ENCODE assay signal across 10 mouse cellular contexts in genomic region chr8:105066761-105067160, GRCm38 (mm10). TPM values are rescaled to one million over a fixed set of nuclear protein-coding genes. Genes with fewer than 3 reads are reported as not detected.
DNase-seq lines count a peak whose midpoint lies in the region; ATAC-seq and TF ChIP-seq lines count a peak whose summit lies in the region.
"Had no signal": no experiment of that assay in that cellular context is flagged by ENCODE, and none has a peak within 500 bp of the region (broad histone marks: within the 10 kb centered on the region; RNA-seq: fewer than 3 reads in every experiment).

No protein-coding gene starts in this region.

- no peaks in the 10 kb centered on the region for H3K79me2 ChIP-seq in MEL (ENCODE audit: control insufficient read depth, insufficient read depth, low read length, poor library complexity)

- peak; percentile 11 to 12 for DNase-seq in layer of hippocampus, postnatal 14 days (ENCODE audit: low spot score in 2 of 2)
- DNase-seq in layer of hippocampus, adult 9-11 months = no peak
- peak; percentile 75 for DNase-seq in MEL (ENCODE audit: low read depth, low spot score)
- peak; percentile 67 for DNase-seq in forebrain, embryonic 14.5 days (ENCODE audit: low spot score)
- peak; percentile 78 for DNase-seq in limb, embryonic 11.5 days (ENCODE audit: low spot score)
- DNase-seq in neural tube, embryonic 11.5 days (ENCODE audit: low spot score) = peak; percentile 66

- H3K27ac ChIP-seq in MEL (ENCODE audit: control insufficient read depth, low read depth, low read length) = no peak overlapping the region
- no peak overlapping the region for H3K27ac ChIP-seq in bone marrow, adult 2 months (ENCODE audit: control insufficient read depth, insufficient read depth, low read depth, low read length, poor library complexity)
- no peak overlapping the region for H3K27ac ChIP-seq in forebrain, embryonic 14.5 days (ENCODE audit: low read depth, low read length)
- no peak overlapping the region for H3K27ac ChIP-seq in limb, embryonic 11.5 days (replicated peaks; ENCODE audit: low read depth, low read length)
- H3K27ac ChIP-seq in neural tube, embryonic 11.5 days (ENCODE audit: low read depth, low read length) = no peak overlapping the region
- H3K27ac ChIP-seq: heart, embryonic 15.5 days had no signal

- peak; percentile 74 to 85 (median 76) for TF ChIP-seq CTCF in MEL (IDR thresholded peaks at IDR 0.05 in 2 of 3, conservative IDR thresholded peaks at IDR 0.05 in 1 of 3; ENCODE audit: control insufficient read depth in 1 of 3, insufficient read depth in 1 of 3, low read depth in 2 of 3, low read length in 3 of 3, poor library complexity in 1 of 3, severe bottlenecking in 1 of 3)
- peak; percentile 63 for TF ChIP-seq CTCF in bone marrow, adult 2 months (IDR thresholded peaks at IDR 0.05; ENCODE audit: control insufficient read depth, insufficient read depth, low read length)

- 9% methylated on average over 1 of the region's 1 CpGs for WGBS in bone marrow, adult 2 months
- WGBS in forebrain, embryonic 14.5 days = 0% methylated on average over 1 of the region's 1 CpGs
- WGBS in limb, embryonic 11.5 days = 8% methylated on average over 1 of the region's 1 CpGs
- WGBS in neural tube, embryonic 11.5 days = 8% methylated on average over 1 of the region's 1 CpGs

- TF ChIP-seq RAD21 in MEL (IDR thresholded peaks at IDR 0.05; ENCODE audit: low read depth, low read length) = peak; percentile 78

- H3K9ac ChIP-seq in MEL (ENCODE audit: control insufficient read depth, low read depth, low read length, poor library complexity, severe bottlenecking) = no peak overlapping the region
- no peak overlapping the region for H3K9ac ChIP-seq in forebrain, embryonic 14.5 days (ENCODE audit: low read length)
- H3K9ac ChIP-seq in limb, embryonic 11.5 days (ENCODE audit: low read length) = no peak overlapping the region
- no peak overlapping the region for H3K9ac ChIP-seq in neural tube, embryonic 11.5 days (ENCODE audit: low read length)
- H3K9ac ChIP-seq: heart, embryonic 15.5 days had no signal

- peaks cover 2 to 5% of the 10 kb centered on the region in 2 experiments; a peak in 2 of 4 replicates for H3K27me3 ChIP-seq in MEL (ENCODE audit: control insufficient read depth in 1 of 2, insufficient read depth in 2 of 2, low read length in 2 of 2)
- H3K27me3 ChIP-seq in forebrain, embryonic 14.5 days (replicated peaks; ENCODE audit: control insufficient read depth, insufficient read depth, low read length) = no peaks in the 10 kb centered on the region
- H3K27me3 ChIP-seq in limb, embryonic 11.5 days (ENCODE audit: control insufficient read depth, insufficient read depth, low read length) = no peaks in the 10 kb centered on the region
- no peaks in the 10 kb centered on the region for H3K27me3 ChIP-seq in neural tube, embryonic 11.5 days (ENCODE audit: control insufficient read depth, insufficient read depth, low read length)
- H3K27me3 ChIP-seq: heart, embryonic 15.5 days had no signal

- TF ChIP-seq EP300 in MEL (IDR thresholded peaks at IDR 0.05; ENCODE audit: low read depth in 1 of 2, low read length in 2 of 2) = no peak

- no peaks in the 10 kb centered on the region for H3K36me3 ChIP-seq in MEL (ENCODE audit: control insufficient read depth in 1 of 2, insufficient read depth in 2 of 2, low read length in 2 of 2)
- no peaks in the 10 kb centered on the region for H3K36me3 ChIP-seq in forebrain, embryonic 14.5 days (ENCODE audit: control insufficient read depth, insufficient read depth, low read length)
- no peaks in the 10 kb centered on the region for H3K36me3 ChIP-seq in limb, embryonic 11.5 days (ENCODE audit: control insufficient read depth, insufficient read depth, low read length)
- no peaks in the 10 kb centered on the region for H3K36me3 ChIP-seq in neural tube, embryonic 11.5 days (ENCODE audit: control insufficient read depth, insufficient read depth, low read length)
- H3K36me3 ChIP-seq: heart, embryonic 15.5 days had no signal

- H3K4me1 ChIP-seq in MEL (ENCODE audit: control insufficient read depth in 1 of 2, insufficient read depth in 2 of 2, low read length in 2 of 2) = no peaks in the 10 kb centered on the region
- no peaks in the 10 kb centered on the region for H3K4me1 ChIP-seq in bone marrow, adult 2 months (ENCODE audit: control insufficient read depth, insufficient read depth, low read length)
- no peaks in the 10 kb centered on the region for H3K4me1 ChIP-seq in forebrain, embryonic 14.5 days (ENCODE audit: control insufficient read depth, insufficient read depth, low read length)
- H3K4me1 ChIP-seq in limb, embryonic 11.5 days (ENCODE audit: control insufficient read depth, insufficient read depth, low read length) = no peaks in the 10 kb centered on the region
- H3K4me1 ChIP-seq in neural tube, embryonic 11.5 days (ENCODE audit: control insufficient read depth, insufficient read depth, low read length) = no peaks in the 10 kb centered on the region
- H3K4me1 ChIP-seq: heart, embryonic 15.5 days had no signal

- no peaks in the 10 kb centered on the region for H3K9me3 ChIP-seq in MEL (replicated peaks; ENCODE audit: insufficient read depth, low read length)
- no peaks in the 10 kb centered on the region for H3K9me3 ChIP-seq in forebrain, embryonic 14.5 days (replicated peaks; ENCODE audit: control insufficient read depth, low read length)
- no peaks in the 10 kb centered on the region for H3K9me3 ChIP-seq in limb, embryonic 11.5 days (ENCODE audit: control insufficient read depth, low read length)
- no peaks in the 10 kb centered on the region for H3K9me3 ChIP-seq in neural tube, embryonic 11.5 days (ENCODE audit: control insufficient read depth, low read length)
- H3K9me3 ChIP-seq: heart, embryonic 15.5 days had no signal

- TF ChIP-seq POLR2A in MEL (IDR thresholded peaks at IDR 0.05; ENCODE audit: control insufficient read depth in 1 of 2, insufficient read depth in 1 of 2, low read depth in 1 of 2, low read length in 2 of 2, poor library complexity in 1 of 2) = no peak
- TF ChIP-seq POLR2A in bone marrow, adult 2 months (IDR thresholded peaks at IDR 0.05; ENCODE audit: borderline replicate concordance, control insufficient read depth, low read depth, low read length) = no peak

- no peak overlapping the region for H3K4me2 ChIP-seq in forebrain, embryonic 14.5 days (ENCODE audit: low read length)
- H3K4me2 ChIP-seq in limb, embryonic 11.5 days (ENCODE audit: low read depth, severe bottlenecking) = no peak overlapping the region
- H3K4me2 ChIP-seq in neural tube, embryonic 11.5 days (ENCODE audit: low read depth) = no peak overlapping the region
- H3K4me2 ChIP-seq: heart, embryonic 15.5 days had no signal

- 0 out of 2 replicates have a peak, but pooled peaks have one; percentile 40 for ATAC-seq in forebrain, embryonic 14.5 days
- peak; percentile 44; the same call in 1 of the 2 replicates for ATAC-seq in limb, embryonic 11.5 days (ENCODE audit: insufficient number of reproducible peaks, low FRiP score, low TSS enrichment, low read depth)
- peak; percentile 55 for ATAC-seq in neural tube, embryonic 11.5 days (ENCODE audit: insufficient read depth, low FRiP score, low TSS enrichment)
- ATAC-seq in inflammation-experienced regulatory T-cells, adult 6 months = no peak

- H3K4me3 ChIP-seq in MEL (ENCODE audit: control insufficient read depth in 1 of 2, insufficient read depth in 1 of 2, low read depth in 2 of 2, low read length in 2 of 2) = no peak overlapping the region
- no peak overlapping the region for H3K4me3 ChIP-seq in bone marrow, adult 2 months (replicated peaks; ENCODE audit: control insufficient read depth, low read depth, low read length)
- H3K4me3 ChIP-seq in forebrain, embryonic 14.5 days (ENCODE audit: low read depth, low read length) = no peak overlapping the region
- H3K4me3 ChIP-seq in limb, embryonic 11.5 days (ENCODE audit: low read depth, low read length) = no peak overlapping the region
- no peak overlapping the region for H3K4me3 ChIP-seq in neural tube, embryonic 11.5 days (ENCODE audit: low read depth, low read length)
- H3K4me3 ChIP-seq: heart, embryonic 15.5 days had no signal

TF ChIP-seq in MEL, 35 proteins besides CTCF, POLR2A, EP300 and RAD21 (continues in another document):
- TF ChIP-seq RCOR1 (IDR thresholded peaks at IDR 0.05; ENCODE audit: low read depth, low read length) (no peak), NRF1 (IDR thresholded peaks at IDR 0.05; ENCODE audit: insufficient read depth, low read depth, low read length, poor library complexity, severe bottlenecking) (no peak), USF2 (IDR thresholded peaks at IDR 0.05; ENCODE audit: borderline replicate concordance in 1 of 2, insufficient read depth in 1 of 2, low read depth in 1 of 2, low read length in 2 of 2) (no peak), TBP (IDR thresholded peaks at IDR 0.05; ENCODE audit: low read depth, low read length) (no peak), HCFC1 (IDR thresholded peaks at IDR 0.05; ENCODE audit: low read depth, low read length) (no peak), GABPA (IDR thresholded peaks at IDR 0.05; ENCODE audit: low read depth, low read length) (no peak), MYC (IDR thresholded peaks at IDR 0.05; ENCODE audit: low read depth, low read length) (peak; percentile 52; the same call in 1 of the 2 replicates), SMC3 (IDR thresholded peaks at IDR 0.05; ENCODE audit: low read depth, low read length) (peak; percentile 77)

RNA-seq across cellular contexts. Expression of gene Ces3b, which starts 16.8 kb away (rescaled TPM):
- total RNA-seq in layer of hippocampus, postnatal 14 days (2021) = not detected
- not detected in 2 replicates for total RNA-seq in MEL (2012; rRNA removed)
- not detected for polyA plus RNA-seq in MEL (2012; ENCODE audit: insufficient read depth in 1 of 2, insufficient read length in 2 of 2, low read depth in 1 of 2, low replicate concordance in 2 of 2, missing spikeins in 1 of 2)
- polyA plus RNA-seq in bone marrow, adult 2 months (2011; ENCODE audit: insufficient read depth, insufficient read length, low replicate concordance, missing spikeins) = 0.95 and 1.3 TPM in 2 replicates
- not detected in 2 replicates for polyA plus RNA-seq in forebrain, embryonic 14.5 days (2014; fragmentation: Nextera tagmentation; extraction: Ambion mirVana)
- not detected in 2 replicates for polyA plus RNA-seq in limb, embryonic 11.5 days (2014; fragmentation: Nextera tagmentation; extraction: Ambion mirVana)
- not detected in 2 replicates for polyA plus RNA-seq in neural tube, embryonic 11.5 days (2014; fragmentation: Nextera tagmentation; extraction: Ambion mirVana)
- not detected for polyA plus RNA-seq in inflammation-experienced regulatory T-cells, adult 6 months (2017; shearing (Covaris generic))
- total RNA-seq: neutrophil, adult 5-6 weeks had no signal

RNA-seq across cellular contexts. Expression of gene Ces3a, which starts 18.4 kb away (rescaled TPM):
- total RNA-seq in layer of hippocampus, postnatal 14 days (2021) = not detected
- total RNA-seq in MEL (2012; rRNA removed) = not detected in 2 replicates
- polyA plus RNA-seq in MEL (2012; ENCODE audit: insufficient read depth in 1 of 2, insufficient read length in 2 of 2, low read depth in 1 of 2, low replicate concordance in 2 of 2, missing spikeins in 1 of 2) = not detected
- 2.3 and 7.1 TPM in 2 replicates for polyA plus RNA-seq in bone marrow, adult 2 months (2011; ENCODE audit: insufficient read depth, insufficient read length, low replicate concordance, missing spikeins)
- polyA plus RNA-seq in forebrain, embryonic 14.5 days (2014; fragmentation: Nextera tagmentation; extraction: Ambion mirVana) = not detected in 2 replicates
- polyA plus RNA-seq in limb, embryonic 11.5 days (2014; fragmentation: Nextera tagmentation; extraction: Ambion mirVana) = not detected in 2 replicates
- polyA plus RNA-seq in neural tube, embryonic 11.5 days (2014; fragmentation: Nextera tagmentation; extraction: Ambion mirVana) = not detected in 2 replicates
- polyA plus RNA-seq in inflammation-experienced regulatory T-cells, adult 6 months (2017; shearing (Covaris generic)) = not detected
- total RNA-seq: neutrophil, adult 5-6 weeks had no signal
- polyA plus RNA-seq: heart, embryonic 15.5 days had no signal
